Mouse (Mus musculus): Measurements from ENCODE around the gene Kdm1a. TPM values are rescaled to one million over a fixed set of nuclear protein-coding genes. Genes with fewer than 3 reads are reported as not detected.

Kdm1a gene
- polyA plus RNA-seq, 1 experiment, result 30.5 TPM

- DNase-seq (ENCODE audit: low read depth), result no peak
Measured at GRCm38 (mm10) chr4:136602018-136602554, 437 bp downstream of the Kdm1a start.

- DNase-seq (ENCODE audit: low read depth), result no peak
Measured at GRCm38 (mm10) chr4:136601476-136601875, 1.0 kb downstream of the Kdm1a start.

GRCm38 (mm10) chr4:136600536-136600935 is 2.0 kb downstream of the Kdm1a start:
- DNase-seq (ENCODE audit: low read depth), result no peak

GRCm38 (mm10) chr4:136599869-136600268 is 2.7 kb downstream of the Kdm1a start:
- DNase-seq (ENCODE audit: low read depth), result no peak

GRCm38 (mm10) chr4:136598268-136598876 is 4.2 kb downstream of the Kdm1a start:
- DNase-seq (ENCODE audit: low read depth), result no peak

- DNase-seq (ENCODE audit: low read depth), result no peak
Measured at GRCm38 (mm10) chr4:136595221-136595620, 7.3 kb downstream of the Kdm1a start.

GRCm38 (mm10) chr4:136594006-136594405 is 8.5 kb downstream of the Kdm1a start:
- DNase-seq (ENCODE audit: low read depth), result no peak

GRCm38 (mm10) chr4:136592111-136592510 is 10.4 kb downstream of the Kdm1a start:
- DNase-seq (ENCODE audit: low read depth), result no peak

- no peak for DNase-seq (ENCODE audit: low read depth)
Measured at GRCm38 (mm10) chr4:136588003-136588402, 14.5 kb downstream of the Kdm1a start.

- DNase-seq (ENCODE audit: low read depth), result no peak
Measured at GRCm38 (mm10) chr4:136587221-136587827, 15.2 kb downstream of the Kdm1a start.

- DNase-seq (ENCODE audit: low read depth), result no peak
Measured at GRCm38 (mm10) chr4:136581885-136582284, 20.6 kb downstream of the Kdm1a start.

GRCm38 (mm10) chr4:136569998-136570397 is 32.5 kb downstream of the Kdm1a start:
- DNase-seq (ENCODE audit: low read depth), result no peak

- DNase-seq (ENCODE audit: low read depth), result no peak
Measured at GRCm38 (mm10) chr4:136568629-136569028, 33.9 kb downstream of the Kdm1a start.

- no peak for DNase-seq (ENCODE audit: low read depth)
Measured at GRCm38 (mm10) chr4:136562755-136563154, 39.8 kb downstream of the Kdm1a start.

- no peak for DNase-seq (ENCODE audit: low read depth)
Measured at GRCm38 (mm10) chr4:136560270-136560991, 42.1 kb downstream of the Kdm1a start.

- DNase-seq (ENCODE audit: low read depth), result no peak
Measured at GRCm38 (mm10) chr4:136559690-136560089, 42.8 kb downstream of the Kdm1a start.

- no peak for DNase-seq (ENCODE audit: low read depth)
Measured at GRCm38 (mm10) chr4:136557638-136558037, 44.9 kb downstream of the Kdm1a start.

GRCm38 (mm10) chr4:136553108-136553507 is 49.4 kb downstream of the Kdm1a start:
- DNase-seq (ENCODE audit: low read depth), result no peak

GRCm38 (mm10) chr4:136548381-136548801 is 54.1 kb downstream of the Kdm1a start:
- no peak for DNase-seq (ENCODE audit: low read depth)

GRCm38 (mm10) chr4:136547721-136548120 is 54.8 kb downstream of the Kdm1a start:
- no peak for DNase-seq (ENCODE audit: low read depth)

GRCm38 (mm10) chr4:136546279-136547045 is 56.1 kb downstream of the Kdm1a start:
- no peak for DNase-seq (ENCODE audit: low read depth)

GRCm38 (mm10) chr4:136545151-136545550 is 57.4 kb downstream of the Kdm1a start:
- DNase-seq (ENCODE audit: low read depth), result no peak

Measured in gonadal fat pad, adult 2 months (tissue).